Comparison of ENCODE assay signal across 12 mouse cellular contexts in the genomic region with DNA sequence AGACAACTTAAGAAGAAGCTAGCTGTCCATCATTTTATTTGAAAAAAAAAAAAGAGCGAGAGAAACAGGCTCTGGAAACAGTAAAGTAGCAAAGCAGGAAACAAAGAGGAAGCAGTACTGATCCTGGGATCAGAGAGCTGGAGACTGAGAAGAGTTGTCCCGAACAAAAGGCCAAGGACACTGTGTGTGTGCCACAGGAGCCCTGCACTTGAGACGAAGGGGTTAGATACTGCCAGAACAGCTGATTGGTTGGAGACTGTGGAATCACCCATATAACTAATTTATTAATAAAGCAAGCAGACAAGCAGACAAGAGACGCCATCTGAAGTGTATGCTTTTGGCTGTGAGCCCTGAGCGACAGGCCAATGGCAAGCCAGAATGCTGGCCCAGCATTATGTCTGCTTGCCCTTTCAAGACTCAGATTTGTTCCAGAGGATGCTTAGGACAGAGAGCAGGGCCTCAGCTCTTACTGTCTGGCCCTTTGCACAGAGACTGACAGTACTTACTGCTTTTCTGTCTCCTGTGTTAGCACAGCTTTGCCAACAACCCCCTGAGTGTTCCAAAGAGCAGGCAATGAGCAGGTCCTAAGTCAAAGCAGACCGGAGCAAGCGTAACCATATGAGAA.
DNase-seq lines count a peak whose midpoint lies in the region; ATAC-seq and TF ChIP-seq lines count a peak whose summit lies in the region.
"Had no signal": no experiment of that assay in that cellular context is flagged by ENCODE, and none has a peak within 500 bp of the region (broad histone marks: within the 10 kb centered on the region; RNA-seq: fewer than 3 reads in every experiment).

No protein-coding gene starts in this region.

- WGBS in lung, embryonic 14.5 days: 59% methylated on average over 7 of the region's 7 CpGs
- 56% methylated on average over 7 of the region's 7 CpGs for WGBS in forebrain, embryonic 14.5 days

- ATAC-seq in lung, embryonic 14.5 days (ENCODE audit: insufficient read depth): no peak
- ATAC-seq in forebrain, embryonic 14.5 days: peak; percentile 66
- ATAC-seq in megakaryocyte-erythroid progenitor cell, adult 5-6 weeks (replicated peaks; ENCODE audit: low FRiP score, low TSS enrichment, poor library complexity, severe bottlenecking): no peak
- ATAC-seq: lung, postnatal 0 days had no signal

- no peak overlapping the region for H3K4me3 ChIP-seq in lung, embryonic 14.5 days (ENCODE audit: low read depth, low read length)
- no peak overlapping the region for H3K4me3 ChIP-seq in forebrain, embryonic 14.5 days (ENCODE audit: low read depth, low read length)
- H3K4me3 ChIP-seq: heart, embryonic 13.5 days had no signal

- H3K4me2 ChIP-seq in lung, embryonic 14.5 days: no peak overlapping the region
- no peak overlapping the region for H3K4me2 ChIP-seq in forebrain, embryonic 14.5 days (ENCODE audit: low read length)
- H3K4me2 ChIP-seq: heart, embryonic 13.5 days had no signal

- TF ChIP-seq CTCF in lung, embryonic 14.5 days (IDR thresholded peaks at IDR 0.05; ENCODE audit: low read depth): no peak

- no peaks in the 10 kb centered on the region for H3K36me3 ChIP-seq in lung, embryonic 14.5 days (ENCODE audit: insufficient read depth)
- H3K36me3 ChIP-seq in forebrain, embryonic 14.5 days (ENCODE audit: control insufficient read depth, insufficient read depth, low read length): no peaks in the 10 kb centered on the region
- H3K36me3 ChIP-seq: heart, embryonic 13.5 days had no signal

- peak; percentile 7 for DNase-seq in adrenal gland, postnatal 10 days
- DNase-seq in adrenal gland, postnatal 25 days: no peak
- DNase-seq in lung, embryonic 14.5 days: peak; percentile 32
- DNase-seq in lung, postnatal 36 days: no peak
- peak; percentile 47 for DNase-seq in forebrain, embryonic 14.5 days (ENCODE audit: low spot score)
- DNase-seq in retina, embryonic 14.5 days (ENCODE audit: low spot score): peak; percentile 22
- DNase-seq in gastrocnemius, adult 18-20 months (ENCODE audit: low spot score): no peak
- DNase-seq: kidney, postnatal 36 days; liver had no signal

- no peaks in the 10 kb centered on the region for H3K27me3 ChIP-seq in lung, embryonic 14.5 days (ENCODE audit: insufficient read depth, low read length)
- no peaks in the 10 kb centered on the region for H3K27me3 ChIP-seq in forebrain, embryonic 14.5 days (replicated peaks; ENCODE audit: control insufficient read depth, insufficient read depth, low read length)
- H3K27me3 ChIP-seq: heart, embryonic 13.5 days had no signal

- no peaks in the 10 kb centered on the region for H3K4me1 ChIP-seq in lung, embryonic 14.5 days (ENCODE audit: insufficient read depth)
- peaks cover 12% of the 10 kb centered on the region for H3K4me1 ChIP-seq in forebrain, embryonic 14.5 days (ENCODE audit: control insufficient read depth, insufficient read depth, low read length)

- no peak overlapping the region for H3K9ac ChIP-seq in lung, embryonic 14.5 days
- H3K9ac ChIP-seq in forebrain, embryonic 14.5 days (ENCODE audit: low read length): no peak overlapping the region
- H3K9ac ChIP-seq: heart, embryonic 13.5 days had no signal

- no peak overlapping the region for H3K27ac ChIP-seq in lung, embryonic 14.5 days (ENCODE audit: low read depth)
- H3K27ac ChIP-seq in forebrain, embryonic 14.5 days (ENCODE audit: low read depth, low read length): no peak overlapping the region
- H3K27ac ChIP-seq: heart, embryonic 13.5 days had no signal

- H3K9me3 ChIP-seq in lung, embryonic 14.5 days (ENCODE audit: low read depth, low read length): no peaks in the 10 kb centered on the region
- H3K9me3 ChIP-seq in forebrain, embryonic 14.5 days (replicated peaks; ENCODE audit: control insufficient read depth, low read length): no peaks in the 10 kb centered on the region
- H3K9me3 ChIP-seq: heart, embryonic 13.5 days had no signal

Comparison
In these comparisons a context has a peak if more than half of its experiments do, and no peak if none do; other contexts are left out.
1. DNase-seq: peak in adrenal gland, postnatal 10 days (single experiment), lung, embryonic 14.5 days (single experiment), forebrain, embryonic 14.5 days (single experiment) and retina, embryonic 14.5 days (single experiment); none in adrenal gland, postnatal 25 days (single experiment), lung, postnatal 36 days (single experiment) and gastrocnemius, adult 18-20 months (single experiment).